Mouse (Mus musculus) embryonic facial prominence, embryonic 12.5 days (tissue): ENCODE measurements around the gene Ccdc136. TPM values are rescaled to one million over a fixed set of nuclear protein-coding genes. Genes with fewer than 3 reads are reported as not detected.

Source experiments
- microRNA-seq: library from miRNA; unstranded; fragments of <30 nt; microRNA quantifications from one replicate; pipeline ENCODE4, GENCODE M21; 2017
- polyA plus RNA-seq: library from polyadenylated mRNA; unstranded; fragments of >200 nt; fragmentation: Nextera tagmentation; extraction: Ambion mirVana; gene quantifications from 2 replicates; pipeline ENCODE4 v1.2.1, GENCODE M21; 2016

Ccdc136 gene
- polyA plus RNA-seq, 1 experiment from 2014 or later = 26.6 TPM

Small RNA genes within 50 kb of the gene (microRNA-seq; reads per million reads assigned to microRNA genes)
- 0.54 reads per million for gene Gm26220
- not detected for gene Gm44354

Other genes starting within 250 kb of the Ccdc136 start
- 54.9 and 57.4 TPM in 2 replicates for gene Rbm28, start 231.3 kb upstream of the Ccdc136 start, polyA plus RNA-seq
- gene Prrt4, start 216.7 kb upstream of the Ccdc136 start, polyA plus RNA-seq = 1.5 and 1.8 TPM in 2 replicates
- 34.6 and 38.1 TPM in 2 replicates for gene Impdh1, start 179.9 kb upstream of the Ccdc136 start, polyA plus RNA-seq
- 36.6 and 40.4 TPM in 2 replicates for gene Hilpda, start 123.8 kb upstream of the Ccdc136 start, polyA plus RNA-seq
- 0.27 and 0.39 TPM in 2 replicates for gene Fam71f2, start 116.7 kb upstream of the Ccdc136 start, polyA plus RNA-seq
- gene Fam71f1, start 77.2 kb upstream of the Ccdc136 start, polyA plus RNA-seq = 0.17 and 0.31 TPM in 2 replicates
- gene Calu, start 48.2 kb upstream of the Ccdc136 start, polyA plus RNA-seq = 314 and 332 TPM in 2 replicates
- gene Opn1sw, start 7.8 kb upstream of the Ccdc136 start, polyA plus RNA-seq = 0.61 and 0.90 TPM in 2 replicates
- 14.0 and 15.6 TPM in 2 replicates for gene Flnc, start 36.9 kb downstream of the Ccdc136 start, polyA plus RNA-seq
- gene Atp6v1f, start 71.4 kb downstream of the Ccdc136 start, polyA plus RNA-seq = 196 and 217 TPM in 2 replicates
- gene Atp6v1fnb, start 75.1 kb downstream of the Ccdc136 start, polyA plus RNA-seq = 0.36 and 0.41 TPM in 2 replicates
- gene Kcp, start 111.6 kb downstream of the Ccdc136 start, polyA plus RNA-seq = 40.6 and 41.3 TPM in 2 replicates
- gene Irf5, start 130.3 kb downstream of the Ccdc136 start, polyA plus RNA-seq = 2.7 and 3.1 TPM in 2 replicates
- 98.7 and 102 TPM in 2 replicates for gene Tnpo3, start 213.6 kb downstream of the Ccdc136 start, polyA plus RNA-seq